Mouse (Mus musculus): ENCODE data around the gene Syn3.
A peak's percentile ranks its signal among the peaks of the same experiment; 100 is the strongest.
"Not testable (repeated sequence)": the region's sequence is repeated elsewhere in the genome, so short reads cannot be mapped to it uniquely, and the experiment has no call there.

Gene Syn3

DNA sequence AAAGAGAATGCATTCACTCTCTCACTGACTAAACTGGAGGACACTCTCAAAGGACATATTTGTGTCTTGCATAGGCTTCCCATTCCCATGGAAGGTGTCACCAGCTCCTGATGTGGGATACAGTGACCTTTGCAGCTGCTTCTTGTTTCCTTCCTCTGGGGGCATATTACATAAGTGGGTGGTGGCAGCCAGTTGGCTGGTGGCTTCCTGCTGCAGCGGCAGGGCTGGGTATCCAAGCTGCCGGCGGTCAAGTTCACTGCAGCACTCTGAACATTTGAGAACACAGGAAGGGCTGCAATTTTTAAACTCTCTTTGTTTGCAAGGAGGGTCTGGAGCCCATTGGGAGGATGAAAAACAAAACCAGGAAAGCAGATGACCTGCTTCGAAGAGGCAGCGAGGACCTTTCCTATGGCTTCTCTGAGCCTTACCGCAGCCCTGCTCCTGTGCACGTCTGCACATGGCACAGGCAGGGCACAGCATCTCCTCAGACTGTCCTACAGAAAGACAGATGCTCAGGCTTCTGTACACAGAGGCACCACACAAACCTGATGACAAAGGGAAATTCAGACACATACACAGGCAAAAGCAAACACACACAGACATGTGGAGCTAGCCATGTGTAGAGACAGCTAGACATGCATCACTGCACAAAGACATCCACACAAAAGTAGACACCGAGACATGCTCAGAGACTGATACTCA, 340.3 kb downstream of the Syn3 start:
- DNase-seq (ENCODE audit: low spot score in 2 of 2) = no peak

DNA sequence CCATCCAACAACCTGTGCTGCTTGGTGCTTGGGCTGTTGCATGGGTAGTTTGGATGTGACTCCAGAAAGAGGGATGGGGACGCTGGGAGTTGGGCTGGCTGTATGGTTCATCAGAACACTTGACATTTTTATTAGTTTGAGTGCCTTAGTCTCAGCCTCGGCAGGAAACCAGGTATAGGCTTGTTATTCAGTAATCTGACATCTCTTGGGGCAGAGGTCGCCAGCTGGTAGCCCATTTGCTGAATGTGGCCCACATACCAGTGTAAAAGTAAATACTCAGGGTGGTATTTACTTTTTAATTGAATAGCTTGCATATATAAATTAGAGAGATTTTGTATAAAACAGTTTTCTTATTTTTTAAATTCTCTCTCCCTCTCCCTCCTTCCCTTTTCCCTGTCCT, 343.4 kb downstream of the Syn3 start:
- no peak for DNase-seq (ENCODE audit: low spot score in 2 of 2)

DNA sequence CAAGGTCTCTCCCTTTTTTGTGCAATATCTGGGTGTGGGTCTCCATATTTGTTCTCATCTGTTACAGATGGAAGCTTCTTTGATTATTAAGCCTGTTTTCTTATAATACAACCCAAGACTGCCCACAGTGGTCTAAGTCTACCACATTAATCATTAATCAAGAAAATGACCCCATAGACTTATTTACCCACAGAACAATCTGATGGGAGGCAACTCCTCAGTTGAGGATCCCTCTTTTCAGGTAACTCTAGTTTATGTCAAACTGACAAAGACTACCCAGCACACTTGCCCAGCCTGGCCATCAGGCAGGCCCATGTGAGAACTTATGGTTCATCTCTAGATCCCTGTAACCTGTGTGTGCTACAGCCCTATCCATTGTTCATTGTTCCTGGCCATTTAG, 345.5 kb downstream of the Syn3 start:
- no peak for DNase-seq (ENCODE audit: low spot score in 2 of 2)

DNA sequence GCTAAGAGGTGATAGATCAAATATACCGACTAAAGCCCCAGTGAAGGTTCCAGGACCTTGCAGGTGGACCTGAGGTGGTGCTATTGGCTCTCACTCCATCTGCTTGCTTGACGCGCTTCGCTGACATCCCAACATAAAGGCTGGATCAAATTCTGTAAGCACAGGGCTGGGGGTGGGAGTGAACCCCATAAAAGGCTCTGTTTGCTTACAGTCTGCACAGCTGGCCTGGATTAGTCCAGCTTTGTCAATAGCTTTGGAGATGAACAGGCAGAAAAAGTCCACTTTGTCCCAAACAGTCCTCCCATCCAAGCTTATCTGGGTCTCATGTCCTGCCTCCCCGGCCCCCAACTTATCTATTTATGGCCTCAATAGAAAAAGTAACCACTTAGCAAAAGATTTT, 347.3 kb downstream of the Syn3 start:
- DNase-seq (ENCODE audit: low spot score in 2 of 2) = no peak

DNA sequence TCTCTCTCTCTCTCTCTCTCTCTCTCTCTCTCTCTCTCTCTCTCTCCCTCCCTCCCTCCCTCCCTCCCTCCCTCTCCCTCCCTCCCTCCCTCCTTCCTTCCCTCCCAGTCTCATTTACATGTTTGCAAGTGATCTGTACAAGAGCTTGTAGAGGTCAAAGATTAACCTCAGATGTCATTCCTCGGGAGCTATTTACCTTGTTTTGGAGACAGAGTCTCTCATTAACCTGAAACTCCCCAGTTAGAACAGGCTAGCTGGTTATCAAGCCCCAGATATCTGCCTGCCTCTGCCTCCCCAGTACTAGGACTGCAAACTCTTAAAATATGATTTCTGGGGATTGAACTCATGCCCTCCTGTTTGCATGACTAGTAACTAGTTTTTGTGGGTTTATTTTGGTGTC, 348.6 kb downstream of the Syn3 start:
- no peak for DNase-seq (ENCODE audit: low spot score in 2 of 2)

DNA sequence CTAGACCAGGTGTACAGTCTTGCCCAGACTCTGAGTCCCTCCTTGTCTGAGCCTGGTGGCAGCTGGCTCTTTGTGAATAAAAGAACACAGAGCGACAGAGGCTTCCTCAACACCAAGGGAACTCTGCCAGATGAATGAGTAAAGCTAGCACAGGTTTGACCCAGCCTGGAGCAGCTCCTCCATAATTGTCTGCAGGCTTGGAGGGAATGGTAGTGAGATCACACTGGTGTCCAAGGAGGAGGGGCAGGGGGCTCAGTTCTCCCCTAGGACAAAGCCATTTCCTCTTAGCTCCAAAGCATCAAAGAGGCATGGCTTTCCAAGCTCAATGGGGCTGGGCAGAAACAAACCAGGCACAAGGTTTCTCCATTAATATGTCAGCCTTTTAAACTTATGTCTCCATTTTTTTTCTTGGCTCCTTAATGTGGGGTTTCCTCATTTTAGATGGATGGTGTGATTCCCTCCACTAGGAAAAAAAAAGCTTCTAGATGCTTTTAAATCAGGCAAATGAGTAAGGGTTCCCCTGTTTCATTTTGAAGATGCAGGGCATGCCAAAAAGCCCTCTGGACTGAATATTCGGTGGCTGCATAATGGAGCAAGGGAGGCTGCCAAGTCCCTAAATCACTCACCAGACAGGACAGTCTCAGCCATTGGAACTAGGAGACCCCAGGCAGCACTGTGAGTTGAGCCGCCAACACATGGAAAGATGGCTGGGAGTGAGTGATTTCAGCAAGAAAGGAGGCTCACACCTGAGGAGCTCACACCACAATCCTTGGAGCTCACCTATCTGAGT, 349.5 kb downstream of the Syn3 start:
- DNase-seq (ENCODE audit: low spot score in 2 of 2) = no peak

DNA sequence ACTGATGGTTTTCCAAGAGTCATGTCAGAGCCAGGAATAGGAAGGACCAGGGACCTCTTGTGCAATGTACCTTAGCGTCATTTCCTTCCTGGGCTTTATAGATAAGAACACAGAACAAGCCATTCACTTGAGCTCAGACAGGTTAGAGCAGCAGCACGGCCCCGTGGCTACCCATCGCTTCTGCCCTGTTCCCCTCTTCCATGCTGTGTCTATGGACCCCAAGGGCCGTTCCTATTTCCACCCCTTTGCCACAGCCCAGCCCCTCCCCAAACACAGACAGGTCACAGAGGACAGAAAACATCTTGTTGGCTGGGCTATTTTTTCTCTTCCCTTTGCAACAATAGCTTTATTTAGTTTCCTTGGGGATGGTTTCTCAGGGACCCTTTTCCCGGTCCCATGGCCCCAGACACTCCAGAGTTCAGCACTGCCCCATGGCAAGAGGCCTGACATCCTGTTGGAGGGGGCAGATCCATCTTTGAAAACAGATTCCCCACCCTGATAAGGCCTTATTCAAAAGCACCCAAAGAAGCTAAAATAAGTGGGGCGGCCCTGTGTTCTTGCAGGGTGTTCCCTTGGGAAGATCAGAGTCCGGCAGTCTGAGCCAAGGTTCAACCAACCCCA, 359.5 kb downstream of the Syn3 start:
- peak in 1 of 2 experiments; percentile 52 for DNase-seq (ENCODE audit: low spot score in 2 of 2)

DNA sequence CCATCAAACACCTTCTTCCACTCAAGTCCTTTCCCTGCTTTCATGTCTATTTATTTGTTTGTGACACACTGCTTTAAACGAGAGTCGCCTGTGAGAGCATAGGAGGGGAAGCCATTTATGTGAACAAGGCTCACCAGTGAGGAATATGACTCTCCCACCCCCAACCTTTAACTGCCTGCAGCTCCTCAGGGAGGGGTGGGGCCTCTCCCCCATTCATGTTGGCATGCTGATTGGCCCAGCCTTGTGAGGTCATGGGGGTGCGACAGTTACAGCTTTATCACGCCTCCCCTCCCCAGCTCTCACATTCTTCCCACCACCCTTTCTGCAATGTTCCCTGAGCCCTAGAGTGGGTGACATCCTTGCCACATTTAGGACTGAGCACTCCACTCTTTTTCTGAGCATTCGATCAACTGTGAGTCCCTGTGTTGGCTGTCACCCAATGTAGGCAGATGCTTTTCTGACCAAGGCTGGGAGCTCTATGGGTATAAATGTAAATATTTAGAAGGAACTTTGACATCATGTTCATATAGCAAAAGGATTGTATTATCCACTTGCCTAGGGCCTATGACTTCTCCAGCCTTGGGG, 361.0 kb downstream of the Syn3 start:
- DNase-seq (ENCODE audit: low spot score in 2 of 2) = no peak

DNA sequence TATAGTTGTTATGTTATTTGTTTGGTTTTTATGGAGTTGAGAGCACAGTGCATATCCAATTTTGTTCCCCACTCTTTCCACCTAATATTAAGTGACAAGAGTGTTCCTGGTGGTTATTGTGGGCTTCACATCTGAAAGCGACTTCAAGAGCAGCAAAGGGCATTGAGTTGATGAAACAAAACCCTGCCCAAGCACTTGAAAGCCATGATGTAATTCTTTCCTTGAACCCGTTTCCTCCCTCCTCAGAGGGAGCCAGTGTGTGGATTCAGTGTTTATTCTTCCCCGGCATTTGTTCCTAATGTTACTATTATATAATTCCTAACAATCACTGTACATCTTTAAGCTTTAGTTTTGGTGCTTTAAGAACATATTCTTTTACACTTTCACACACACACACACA, 361.6 kb downstream of the Syn3 start:
- no peak for DNase-seq (ENCODE audit: low spot score in 2 of 2)

DNA sequence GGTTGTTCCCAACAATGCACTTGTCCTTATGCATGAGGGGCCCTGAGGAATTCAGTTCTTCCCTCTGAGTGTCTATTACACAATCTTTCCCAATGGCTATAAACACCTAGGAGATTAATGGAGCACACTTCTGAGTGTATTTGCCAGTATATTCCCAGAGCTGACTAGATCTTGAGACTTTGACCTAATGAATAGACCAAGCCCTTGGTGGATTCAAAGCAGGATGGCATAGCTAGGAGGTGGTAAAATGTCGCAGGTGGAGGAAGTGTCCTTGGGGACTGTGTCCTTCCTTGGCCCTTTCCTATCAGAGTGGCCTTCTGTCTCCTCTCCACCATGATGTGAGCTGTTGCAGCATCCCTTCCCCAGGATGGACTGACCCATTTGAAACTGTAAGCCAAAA, 362.4 kb downstream of the Syn3 start:
- peak in 1 of 2 experiments; percentile 6 for DNase-seq (ENCODE audit: low spot score in 2 of 2)

DNA sequence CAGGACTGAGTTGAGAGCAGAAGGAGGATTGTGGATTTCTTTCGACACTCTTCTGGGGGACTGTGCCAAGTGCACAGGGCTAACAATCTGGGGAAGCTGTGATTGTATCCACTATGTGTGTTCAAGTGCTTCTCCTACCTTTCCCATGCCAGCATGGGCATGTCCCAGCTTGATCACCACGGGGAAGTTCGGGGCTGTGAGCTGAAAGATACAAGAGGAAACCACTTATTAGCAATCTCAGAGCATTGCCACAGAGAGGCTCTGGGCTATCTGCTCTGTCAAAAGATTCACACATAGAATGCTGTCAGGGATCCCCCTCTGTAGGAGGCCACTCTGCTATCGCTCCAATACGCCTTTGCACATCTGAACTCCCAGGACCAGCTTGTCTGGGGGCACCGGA, 363.8 kb downstream of the Syn3 start:
- DNase-seq (ENCODE audit: low spot score in 2 of 2) = peak in 1 of 2 experiments; percentile 47

DNA sequence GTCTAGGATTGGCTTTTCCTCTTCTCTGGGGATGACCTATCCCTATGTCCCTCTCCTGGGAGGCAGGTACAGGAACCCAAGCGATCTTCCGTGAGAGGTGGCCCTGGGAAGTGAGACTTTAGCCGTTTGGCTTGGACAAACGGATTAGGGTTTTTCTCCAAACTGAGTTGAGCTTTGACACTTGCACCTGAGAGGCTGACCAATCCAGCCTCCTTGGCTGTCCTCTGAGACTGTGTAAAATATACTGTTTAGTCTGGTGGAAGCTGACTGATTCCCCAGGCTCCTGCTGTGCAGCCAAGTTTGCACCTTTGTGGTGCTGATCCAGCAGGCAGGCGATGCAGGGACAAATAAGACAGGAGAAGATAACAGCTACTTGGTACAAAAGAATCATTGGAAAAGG, 364.4 kb downstream of the Syn3 start:
- peak in 1 of 2 experiments; percentile 43 for DNase-seq (ENCODE audit: low spot score in 2 of 2)

DNA sequence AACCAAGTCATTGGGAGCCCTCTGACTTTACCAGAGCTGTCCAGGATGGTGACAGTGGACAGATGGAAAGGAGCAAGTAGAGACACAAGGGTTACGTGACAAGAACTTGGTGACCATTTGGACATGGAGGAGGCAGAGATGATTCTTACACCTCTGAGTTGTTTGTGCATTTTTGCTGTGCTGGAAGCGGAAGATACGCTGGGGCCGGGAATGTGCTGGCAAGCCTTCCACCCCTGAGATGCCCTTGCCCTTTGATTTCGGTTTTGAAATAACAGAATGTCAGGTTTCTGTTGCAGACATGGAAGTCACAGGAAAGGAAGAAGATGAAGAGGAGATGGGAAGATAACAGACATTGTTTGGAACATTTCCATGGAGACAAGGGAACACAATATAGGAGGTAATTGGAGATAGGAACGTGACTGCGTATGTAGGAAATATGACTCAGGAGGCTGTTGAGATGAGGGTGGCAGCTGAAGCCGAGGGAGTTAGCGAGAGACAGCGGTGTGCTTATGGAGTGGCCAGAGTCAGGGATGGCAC, 366.2 kb downstream of the Syn3 start:
- peak in 1 of 2 experiments; percentile 38 for DNase-seq (ENCODE audit: low spot score in 2 of 2)

DNA sequence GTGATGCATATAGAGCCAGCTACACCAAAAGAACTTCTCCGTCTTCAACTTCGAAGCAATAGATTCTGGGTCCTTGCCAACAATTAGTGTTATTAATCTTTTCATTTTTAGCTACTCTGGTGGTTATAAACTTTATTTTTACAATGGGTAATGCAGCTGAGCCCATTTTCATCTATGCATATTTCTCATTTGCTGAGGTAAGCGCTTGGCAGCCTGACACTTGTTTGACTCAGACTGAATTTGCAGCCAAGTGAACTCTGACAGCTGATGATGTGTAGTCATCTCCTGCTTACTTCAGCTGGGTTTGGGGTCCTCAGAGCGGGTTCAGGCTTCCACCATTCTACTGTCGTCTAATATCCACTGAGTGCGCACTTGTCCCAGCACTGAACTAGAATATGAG, 369.6 kb downstream of the Syn3 start:
- DNase-seq (ENCODE audit: low spot score in 2 of 2) = no peak

DNA sequence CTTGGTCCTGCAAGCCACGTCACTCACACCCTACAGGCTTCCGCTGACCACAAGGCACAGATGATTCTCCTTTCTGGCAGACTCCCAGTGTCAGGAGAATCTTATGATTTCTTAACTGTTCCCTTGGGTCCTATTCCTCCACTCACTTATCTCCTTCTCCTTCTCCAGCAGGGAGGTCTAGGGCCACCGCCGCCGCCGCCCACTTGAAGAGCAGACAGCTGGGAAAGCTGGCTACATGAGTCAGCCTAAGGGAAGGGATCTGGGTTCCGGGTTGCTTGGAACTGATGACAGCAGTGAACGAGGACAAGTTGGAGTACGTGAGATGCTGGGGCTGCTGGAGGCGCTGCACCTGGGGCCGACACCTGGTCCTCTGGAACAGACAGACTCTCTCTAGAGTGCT, 372.2 kb downstream of the Syn3 start:
- no peak for DNase-seq (ENCODE audit: low spot score in 2 of 2)

DNA sequence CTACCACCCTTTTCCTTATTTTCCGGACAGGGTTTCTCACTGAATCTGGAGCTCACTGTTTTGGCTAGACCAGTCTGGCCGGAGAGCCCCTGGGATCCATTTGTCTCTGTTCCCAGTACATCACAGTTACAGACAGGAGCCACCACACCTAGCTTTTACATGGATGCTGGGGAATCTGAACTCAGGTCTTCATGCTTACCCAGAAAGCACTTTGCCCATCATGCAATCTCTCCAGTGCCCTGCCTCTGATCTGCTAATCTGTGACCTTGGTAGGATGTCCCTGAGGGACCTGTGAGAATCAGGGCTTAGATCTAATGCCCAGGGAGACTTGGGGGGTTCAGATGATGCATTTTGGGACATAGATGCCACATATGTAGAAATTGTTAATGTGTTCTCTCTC, 373.3 kb downstream of the Syn3 start:
- peak in 1 of 2 experiments; percentile 26 for DNase-seq (ENCODE audit: low spot score in 2 of 2)

DNA sequence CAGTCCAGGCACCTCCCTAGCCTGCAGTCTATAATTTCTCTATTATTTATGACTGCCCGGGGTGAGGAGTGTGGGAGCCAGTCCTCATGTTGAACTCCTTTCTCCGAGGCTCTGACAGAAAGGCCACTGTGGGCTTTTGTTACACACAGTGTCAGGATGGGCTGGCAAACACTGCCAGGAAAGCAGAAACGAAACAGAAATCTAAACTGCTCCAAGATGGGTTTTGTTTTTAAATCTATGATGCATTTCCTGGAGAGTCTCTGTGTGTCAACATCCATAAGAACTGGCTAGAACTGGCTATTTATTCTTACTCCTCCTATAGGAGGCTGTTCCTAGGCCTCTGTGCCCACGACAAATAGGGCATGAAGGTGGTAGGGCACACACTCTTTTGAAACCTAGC, 374.6 kb downstream of the Syn3 start:
- DNase-seq (ENCODE audit: low spot score in 2 of 2) = peak in 1 of 2 experiments; percentile 35

DNA sequence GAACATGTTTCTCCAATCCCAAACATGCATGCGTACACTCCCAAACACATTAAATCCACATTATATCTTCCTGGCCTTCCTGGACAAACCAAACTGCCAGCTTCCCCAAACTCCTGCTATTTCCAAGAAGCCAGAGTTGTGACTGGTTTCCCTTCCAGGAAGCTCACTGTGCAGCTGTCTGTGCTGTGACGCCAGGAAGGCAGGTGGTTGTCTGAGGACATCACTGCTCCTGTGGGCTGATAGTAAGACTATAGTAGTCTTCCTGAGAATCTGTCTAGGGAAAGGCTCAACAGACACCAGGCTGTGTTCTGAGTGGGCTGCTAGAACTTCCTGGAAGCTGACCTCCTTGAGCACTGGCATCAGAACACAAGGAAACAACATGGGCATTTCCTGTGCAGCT, 375.5 kb downstream of the Syn3 start:
- peak in 1 of 2 experiments; percentile 24 for DNase-seq (ENCODE audit: low spot score in 2 of 2)

DNA sequence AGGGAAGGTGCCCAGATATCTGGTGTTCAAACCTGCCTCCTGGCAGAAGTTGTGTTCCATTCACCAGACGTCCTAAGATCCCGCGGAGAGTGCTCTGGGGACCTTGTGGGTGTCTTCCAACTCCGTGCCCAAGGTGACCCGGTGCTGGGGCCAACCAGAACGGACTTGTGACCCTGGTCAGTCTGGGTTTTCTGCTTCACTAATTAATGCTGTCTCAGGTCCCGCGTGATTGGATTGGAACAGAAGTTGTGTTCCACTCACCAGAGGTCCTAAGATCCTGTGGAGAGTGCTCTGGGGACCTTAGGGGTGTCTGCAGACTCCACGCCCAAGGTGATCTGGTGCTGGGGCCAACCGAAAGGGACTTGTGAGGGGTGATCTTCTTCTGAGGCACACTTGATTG, 376.2 kb downstream of the Syn3 start:
- DNase-seq (ENCODE audit: low spot score in 2 of 2) = not testable (repeated sequence)

DNA sequence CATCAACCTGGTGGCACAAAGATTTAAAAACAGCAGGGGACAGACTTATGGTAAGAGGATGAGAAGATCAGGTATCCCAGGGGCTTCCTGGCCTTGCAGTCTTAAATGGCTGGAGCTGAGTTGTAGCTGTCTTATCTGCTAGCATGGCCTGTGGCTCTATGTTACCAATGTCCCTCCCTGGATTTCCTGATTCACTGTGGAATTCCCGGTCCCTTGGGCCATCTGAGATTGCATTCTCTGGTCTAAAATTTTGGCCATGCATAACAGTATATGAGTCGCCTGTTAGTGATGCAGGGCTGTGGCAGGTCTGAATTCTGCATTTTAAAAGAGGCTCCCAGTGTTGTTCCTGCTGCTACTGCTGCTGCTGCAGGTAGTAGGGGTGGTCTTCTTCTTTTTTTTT, 382.4 kb downstream of the Syn3 start:
- no peak for DNase-seq (ENCODE audit: low spot score in 2 of 2)

DNA sequence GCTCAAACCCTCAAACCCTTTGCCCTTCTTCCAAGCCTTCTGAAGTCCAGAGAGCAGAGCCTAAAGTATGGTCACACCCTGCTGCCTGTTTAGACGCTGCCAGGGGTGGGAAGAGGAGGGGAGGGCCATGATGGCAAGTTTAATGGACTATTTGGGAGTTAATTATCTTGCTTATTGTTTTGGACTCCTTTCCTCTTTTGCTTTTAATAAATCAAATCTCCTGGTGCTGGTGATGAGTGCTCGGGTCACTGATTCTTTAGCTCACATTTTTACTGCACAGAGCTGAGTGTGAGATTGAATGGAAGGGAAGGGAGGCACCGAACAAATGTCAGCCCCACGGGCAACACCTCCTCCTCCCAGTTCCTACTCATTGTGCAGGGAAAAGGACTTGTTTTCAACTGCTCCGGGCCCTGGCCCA, 384.3 kb downstream of the Syn3 start:
- DNase-seq (ENCODE audit: low spot score in 2 of 2) = no peak

DNA sequence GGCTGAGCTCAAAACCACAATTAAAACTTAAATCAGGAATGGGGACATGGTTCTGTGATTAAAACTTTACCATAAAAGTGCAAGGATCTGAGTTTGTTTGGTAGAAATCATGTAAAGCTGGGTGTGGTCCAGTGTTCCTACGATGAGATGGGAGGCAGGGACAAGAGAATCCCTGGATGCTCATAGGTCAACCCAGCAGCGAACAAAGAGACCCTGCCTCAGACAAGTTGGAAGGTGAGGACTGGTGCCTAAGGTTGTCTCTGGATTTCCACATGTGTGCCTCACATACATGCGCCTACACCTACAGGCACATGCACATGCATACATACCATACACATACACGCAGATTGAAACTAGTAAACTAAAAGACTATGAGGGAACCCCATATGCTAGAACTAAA, 389.9 kb downstream of the Syn3 start:
- no peak for DNase-seq (ENCODE audit: low spot score in 2 of 2)
